Mouse (Mus musculus): Measurements from ENCODE around the gene D16Ertd472e. TPM values are rescaled to one million over a fixed set of nuclear protein-coding genes. Genes with fewer than 3 reads are reported as not detected.

Gene D16Ertd472e
- polyA plus RNA-seq, 1 experiment from 2014 or later: 3.1 TPM

DNA sequence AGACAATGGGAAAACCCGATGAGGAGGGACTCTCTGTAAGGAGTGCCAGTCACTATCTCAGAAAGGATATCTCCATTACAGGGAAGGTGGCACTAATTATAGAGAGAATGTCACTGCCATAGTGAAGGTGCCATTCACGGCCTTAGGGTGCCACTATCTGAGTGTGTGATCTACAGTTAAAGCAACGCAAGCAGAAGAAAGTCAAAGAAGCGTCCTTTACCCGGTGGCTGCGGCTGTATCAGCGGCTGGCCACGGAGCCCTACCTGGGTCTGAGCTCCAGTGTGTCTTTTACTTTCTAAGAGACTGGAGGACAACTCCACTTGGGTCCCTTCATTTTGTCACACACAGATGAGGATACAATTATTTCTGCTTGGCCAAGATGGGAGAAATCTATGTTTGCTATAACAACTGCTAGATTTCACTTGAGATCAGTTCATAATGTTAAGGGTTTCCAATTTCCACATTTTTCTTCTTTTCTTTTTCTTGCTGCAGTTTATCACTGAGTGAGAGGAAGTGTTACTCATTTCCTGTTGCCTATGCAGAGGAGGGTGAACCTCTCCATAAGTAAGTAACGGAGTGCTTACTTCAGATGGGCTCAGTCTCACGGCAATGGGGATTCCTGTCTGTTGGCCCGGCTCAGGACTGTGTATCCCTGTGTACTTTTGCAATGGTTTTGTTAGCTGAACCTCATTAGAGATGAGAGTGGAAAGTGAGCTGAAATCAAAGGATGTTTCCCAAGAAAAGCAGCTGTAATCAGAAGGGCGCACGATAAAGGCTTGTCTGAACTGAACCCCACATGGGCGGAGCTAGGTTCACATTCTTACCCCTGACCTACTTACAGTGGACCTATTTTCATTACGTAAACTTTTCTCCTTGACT lies 13.2 kb downstream of the D16Ertd472e start:
- Histone ChIP-seq H3K27me3 (replicated peaks; ENCODE audit: control insufficient read depth, insufficient read depth, low read length) (no peaks in the 10 kb centered on the region), H3K9ac (ENCODE audit: low read depth, low read length) (no peak overlapping the region), H3K4me3 (ENCODE audit: low read depth, low read length) (no peak overlapping the region), H3K4me1 (replicated peaks; ENCODE audit: control insufficient read depth, insufficient read depth, low read length) (no peaks in the 10 kb centered on the region), H3K9me3 (ENCODE audit: control insufficient read depth) (no peaks in the 10 kb centered on the region), H3K4me2 (replicated peaks; ENCODE audit: low read depth) (no peak overlapping the region), H3K36me3 (ENCODE audit: control insufficient read depth, insufficient read depth) (no peaks in the 10 kb centered on the region), H3K27ac (ENCODE audit: low read depth, low read length) (no peak overlapping the region)
- 79% methylated on average over 15 of the region's 15 CpGs for WGBS
- no peak for ATAC-seq
- no peak for TF ChIP-seq CTCF (IDR thresholded peaks at IDR 0.05; ENCODE audit: low read depth)

GRCm38 (mm10) chr16:78560627-78561026 lies 15.9 kb downstream of the D16Ertd472e start:
- ATAC-seq: no peak
- no peaks in the 10 kb centered on the region for H3K4me1 ChIP-seq (replicated peaks; ENCODE audit: control insufficient read depth, insufficient read depth, low read length)
- no peak overlapping the region for H3K27ac ChIP-seq (ENCODE audit: low read depth, low read length)
- TF ChIP-seq CTCF (IDR thresholded peaks at IDR 0.05; ENCODE audit: low read depth): no peak
- WGBS: 83% methylated on average over 5 of the region's 5 CpGs
- no peak overlapping the region for H3K9ac ChIP-seq (ENCODE audit: low read depth, low read length)
- no peaks in the 10 kb centered on the region for H3K36me3 ChIP-seq (ENCODE audit: control insufficient read depth, insufficient read depth)
- H3K27me3 ChIP-seq (replicated peaks; ENCODE audit: control insufficient read depth, insufficient read depth, low read length): no peaks in the 10 kb centered on the region
- no peaks in the 10 kb centered on the region for H3K9me3 ChIP-seq (ENCODE audit: control insufficient read depth)
- H3K4me2 ChIP-seq (replicated peaks; ENCODE audit: low read depth): no peak overlapping the region
- no peak overlapping the region for H3K4me3 ChIP-seq (ENCODE audit: low read depth, low read length)

- WGBS: 90% methylated on average over 15 of the region's 15 CpGs
- H3K27ac ChIP-seq (ENCODE audit: low read depth, low read length): no peak overlapping the region
- no peaks in the 10 kb centered on the region for H3K36me3 ChIP-seq (ENCODE audit: control insufficient read depth, insufficient read depth)
- no peak overlapping the region for H3K4me3 ChIP-seq (ENCODE audit: low read depth, low read length)
- no peaks in the 10 kb centered on the region for H3K27me3 ChIP-seq (replicated peaks; ENCODE audit: control insufficient read depth, insufficient read depth, low read length)
- no peaks in the 10 kb centered on the region for H3K9me3 ChIP-seq (ENCODE audit: control insufficient read depth)
- H3K4me2 ChIP-seq (replicated peaks; ENCODE audit: low read depth): no peak overlapping the region
- TF ChIP-seq CTCF (IDR thresholded peaks at IDR 0.05; ENCODE audit: low read depth): no peak
- H3K4me1 ChIP-seq (replicated peaks; ENCODE audit: control insufficient read depth, insufficient read depth, low read length): no peaks in the 10 kb centered on the region
- no peak overlapping the region for H3K9ac ChIP-seq (ENCODE audit: low read depth, low read length)
- ATAC-seq: no peak
These were observed 16.4 kb downstream of the D16Ertd472e start for GRCm38 (mm10) chr16:78560063-78560462.

DNA sequence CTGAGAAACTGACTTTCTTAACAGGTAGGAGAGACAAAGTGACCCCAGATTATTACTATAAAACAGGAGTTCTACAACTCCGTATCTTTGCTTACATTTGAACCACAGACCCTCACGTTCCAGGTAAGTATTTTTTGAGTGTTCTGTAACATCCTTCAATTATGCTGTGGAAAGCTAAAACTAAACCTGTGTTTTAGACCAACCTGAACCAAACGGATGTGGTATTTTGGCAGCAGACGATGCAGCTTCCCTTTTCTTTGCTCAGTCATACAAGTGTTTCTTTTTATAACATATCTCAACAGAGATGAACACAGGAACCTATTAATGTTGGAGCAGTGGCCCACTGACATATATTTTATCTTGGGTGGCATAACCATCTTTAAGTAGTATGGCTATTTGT lies 18.9 kb downstream of the D16Ertd472e start:
- no peaks in the 10 kb centered on the region for H3K27me3 ChIP-seq (replicated peaks; ENCODE audit: control insufficient read depth, insufficient read depth, low read length)
- no peak for TF ChIP-seq CTCF (IDR thresholded peaks at IDR 0.05; ENCODE audit: low read depth)
- H3K27ac ChIP-seq (ENCODE audit: low read depth, low read length): no peak overlapping the region
- no peaks in the 10 kb centered on the region for H3K9me3 ChIP-seq (ENCODE audit: control insufficient read depth)
- 93% methylated on average over 4 of the region's 4 CpGs for WGBS
- H3K4me1 ChIP-seq (replicated peaks; ENCODE audit: control insufficient read depth, insufficient read depth, low read length): no peaks in the 10 kb centered on the region
- no peak overlapping the region for H3K4me2 ChIP-seq (replicated peaks; ENCODE audit: low read depth)
- ATAC-seq: no peak
- no peak overlapping the region for H3K9ac ChIP-seq (ENCODE audit: low read depth, low read length)
- no peaks in the 10 kb centered on the region for H3K36me3 ChIP-seq (ENCODE audit: control insufficient read depth, insufficient read depth)
- no peak overlapping the region for H3K4me3 ChIP-seq (ENCODE audit: low read depth, low read length)

DNA sequence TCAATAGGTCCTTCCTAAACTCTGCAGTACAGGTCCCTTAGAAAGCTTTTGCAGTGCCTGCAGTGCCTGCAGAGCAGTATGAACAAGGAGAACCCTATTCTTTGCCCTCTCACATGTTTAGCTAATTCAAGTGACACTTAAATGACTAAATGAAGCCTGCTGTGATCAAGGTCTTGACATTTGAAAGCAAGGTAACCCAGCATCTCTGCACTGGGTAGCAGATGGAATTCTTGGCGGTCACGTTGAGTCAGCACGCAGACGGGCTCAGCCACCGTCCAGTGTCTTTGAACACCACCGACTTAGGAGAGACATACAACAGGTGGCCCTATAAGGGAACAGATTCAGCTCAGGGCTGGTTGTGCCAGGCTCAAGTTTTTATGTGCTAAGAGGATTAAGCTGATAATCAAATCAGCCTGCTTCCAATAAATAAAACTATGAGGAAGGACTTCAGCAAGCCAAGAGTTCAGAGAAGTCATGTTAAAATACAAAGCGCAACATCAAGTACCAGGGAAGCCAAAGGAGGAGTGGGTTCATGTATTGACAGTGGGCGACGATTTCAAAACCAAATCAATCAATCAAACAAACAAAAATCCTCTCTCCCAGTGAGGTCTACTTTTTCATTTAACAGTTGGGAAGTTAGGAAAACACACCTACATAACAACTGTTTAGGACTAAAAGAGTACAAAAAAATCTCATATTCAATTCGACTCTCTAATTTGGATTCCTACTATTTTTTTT lies 21.4 kb downstream of the D16Ertd472e start:
- no peak overlapping the region for H3K4me3 ChIP-seq (ENCODE audit: low read depth, low read length)
- no peaks in the 10 kb centered on the region for H3K27me3 ChIP-seq (replicated peaks; ENCODE audit: control insufficient read depth, insufficient read depth, low read length)
- H3K4me1 ChIP-seq (replicated peaks; ENCODE audit: control insufficient read depth, insufficient read depth, low read length): no peaks in the 10 kb centered on the region
- 90% methylated on average over 10 of the region's 10 CpGs for WGBS
- H3K27ac ChIP-seq (ENCODE audit: low read depth, low read length): no peak overlapping the region
- H3K4me2 ChIP-seq (replicated peaks; ENCODE audit: low read depth): no peak overlapping the region
- ATAC-seq: no peak
- no peaks in the 10 kb centered on the region for H3K36me3 ChIP-seq (ENCODE audit: control insufficient read depth, insufficient read depth)
- H3K9ac ChIP-seq (ENCODE audit: low read depth, low read length): no peak overlapping the region
- H3K9me3 ChIP-seq (ENCODE audit: control insufficient read depth): no peaks in the 10 kb centered on the region
- no peak for TF ChIP-seq CTCF (IDR thresholded peaks at IDR 0.05; ENCODE audit: low read depth)

DNA sequence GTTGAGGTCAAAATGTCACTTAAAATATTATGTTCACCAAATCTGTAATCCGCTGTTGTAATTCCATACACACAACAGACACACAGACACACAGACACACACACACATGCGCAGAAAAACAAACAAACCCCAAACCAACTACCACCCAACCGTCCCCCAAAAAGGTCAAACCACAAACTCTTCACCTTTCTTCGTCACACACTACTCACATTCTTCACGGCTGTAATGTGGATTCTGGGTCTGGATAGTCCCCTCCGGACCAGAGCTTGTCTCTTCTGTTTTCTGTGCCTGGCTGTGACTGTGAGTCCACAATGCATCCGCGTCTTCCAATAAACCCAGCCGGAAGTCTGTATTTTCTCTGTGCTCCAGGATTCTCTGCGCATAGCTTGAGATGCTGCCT lies 29.1 kb downstream of the D16Ertd472e start:
- Histone ChIP-seq H3K27ac (ENCODE audit: low read depth, low read length) (no peak overlapping the region), H3K36me3 (ENCODE audit: control insufficient read depth, insufficient read depth) (no peaks in the 10 kb centered on the region), H3K9me3 (ENCODE audit: control insufficient read depth) (no peaks in the 10 kb centered on the region), H3K9ac (ENCODE audit: low read depth, low read length) (no peak overlapping the region), H3K4me1 (replicated peaks; ENCODE audit: control insufficient read depth, insufficient read depth, low read length) (no peaks in the 10 kb centered on the region), H3K4me3 (ENCODE audit: low read depth, low read length) (no peak overlapping the region), H3K27me3 (replicated peaks; ENCODE audit: control insufficient read depth, insufficient read depth, low read length) (no peaks in the 10 kb centered on the region), H3K4me2 (replicated peaks; ENCODE audit: low read depth) (no peak overlapping the region)
- ATAC-seq: no peak
- TF ChIP-seq CTCF (IDR thresholded peaks at IDR 0.05; ENCODE audit: low read depth): no peak
- 96% methylated on average over 10 of the region's 10 CpGs for WGBS

Measured in intestine, postnatal 0 days (tissue).